Mouse (Mus musculus) hindbrain, embryonic 12.5 days (tissue): ENCODE measurements around the gene Tespa1. TPM values are rescaled to one million over a fixed set of nuclear protein-coding genes. Genes with fewer than 3 reads are reported as not detected.
A peak's percentile ranks its signal among the peaks of the same experiment; 100 is the strongest.
"Not testable (repeated sequence)": the region's sequence is repeated elsewhere in the genome, so short reads cannot be mapped to it uniquely, and the experiment has no call there.

Source experiments
- ATAC-seq: fragments of 200-750 bp; cut with Nextera tagmentation; 2 replicates; pipeline ENCODE4 v1.8.0; 2017; ENCODE audit warnings: moderate TSS enrichment; ENCODE audit not compliant: low FRiP score
- H3K27ac ChIP-seq: fragments of 300-500 bp; sonication (generic); 2 replicates; pipeline ENCODE4 v1.5.1; 2016; ENCODE audit warnings: mild to moderate bottlenecking
- H3K27me3 ChIP-seq: fragments of 300-500 bp; sonication (generic); 2 replicates; pipeline ENCODE4 v1.6.1; 2016; ENCODE audit warnings: mild to moderate bottlenecking
- H3K36me3 ChIP-seq: fragments of 300-500 bp; sonication (generic); 2 replicates; pipeline ENCODE4 v1.6.1; 2016; ENCODE audit warnings: mild to moderate bottlenecking
- H3K4me1 ChIP-seq: fragments of 300-500 bp; sonication (generic); 2 replicates; pipeline ENCODE4 v1.6.1; 2016
- H3K4me2 ChIP-seq: fragments of 300-500 bp; sonication (generic); replicated peaks from 2 replicates; pipeline ENCODE4 v1.6.1; 2016; ENCODE audit warnings: mild to moderate bottlenecking
- H3K4me3 ChIP-seq: fragments of 300-500 bp; sonication (generic); 2 replicates; pipeline ENCODE4 v1.5.1; 2016; ENCODE audit warnings: mild to moderate bottlenecking
- H3K9ac ChIP-seq: fragments of 300-500 bp; sonication (generic); 2 replicates; pipeline ENCODE4 v1.6.1; 2016; ENCODE audit warnings: mild to moderate bottlenecking, moderate library complexity
- H3K9me3 ChIP-seq: fragments of 300-500 bp; sonication (generic); replicated peaks from 2 replicates; pipeline ENCODE4 v1.6.1; 2016; ENCODE audit warnings: mild to moderate bottlenecking
- WGBS: fragments of 180-500 bp; shearing (Covaris S2); methylation state at CpG from one replicate; pipeline ENCODE4 v1.1.7; 2016; 5-methylcytosine and 5-hydroxymethylcytosine counted together
- polyA plus RNA-seq: library from polyadenylated mRNA; unstranded; fragments of >200 nt; fragmentation: Nextera tagmentation; extraction: Ambion mirVana; gene quantifications from 2 replicates; pipeline ENCODE4 v1.2.1, GENCODE M21; 2016

Tespa1 gene
- 0.31 TPM in 1 of 2 replicates, not detected in the other for polyA plus RNA-seq

DNA sequence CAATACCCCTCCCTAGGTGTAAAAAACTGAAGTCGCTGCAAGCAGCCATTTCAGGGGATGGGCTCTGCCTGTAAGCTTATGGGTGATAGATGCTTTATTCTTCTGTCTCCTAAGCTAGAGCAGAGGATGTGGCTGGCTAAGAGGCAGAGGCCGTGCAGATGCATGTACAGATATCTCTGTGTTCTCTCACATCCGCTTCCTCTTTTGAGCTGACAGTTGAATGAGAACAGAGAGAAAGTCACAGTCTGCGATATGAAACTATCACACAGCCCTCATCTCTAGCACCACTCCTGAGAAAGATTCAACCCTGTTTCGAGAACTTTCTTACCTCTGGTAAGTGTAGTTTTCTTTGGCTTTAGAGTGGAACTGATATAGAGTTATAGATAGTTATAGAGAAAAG is at the start of gene Tespa1:
Gene Tespa1, plus strand, starts transcription at position 234 of the 400 bp plus-strand sequence.
- no peak within 1 kb of the TSS for H3K9ac ChIP-seq
- WGBS, result 85% methylated on average over 5 of the region's 5 CpGs
- no peak for ATAC-seq
- no peak within 1 kb of the TSS for H3K4me3 ChIP-seq
- H3K27me3 ChIP-seq, result no peaks in the 10 kb centered on the region
- no peaks in the 10 kb centered on the region for H3K36me3 ChIP-seq
- no peaks in the 10 kb centered on the region for H3K9me3 ChIP-seq
- no peak within 1 kb of the TSS for H3K27ac ChIP-seq
- H3K4me1 ChIP-seq, result no peaks in the 10 kb centered on the region
- H3K4me2 ChIP-seq, result no peak within 1 kb of the TSS

DNA sequence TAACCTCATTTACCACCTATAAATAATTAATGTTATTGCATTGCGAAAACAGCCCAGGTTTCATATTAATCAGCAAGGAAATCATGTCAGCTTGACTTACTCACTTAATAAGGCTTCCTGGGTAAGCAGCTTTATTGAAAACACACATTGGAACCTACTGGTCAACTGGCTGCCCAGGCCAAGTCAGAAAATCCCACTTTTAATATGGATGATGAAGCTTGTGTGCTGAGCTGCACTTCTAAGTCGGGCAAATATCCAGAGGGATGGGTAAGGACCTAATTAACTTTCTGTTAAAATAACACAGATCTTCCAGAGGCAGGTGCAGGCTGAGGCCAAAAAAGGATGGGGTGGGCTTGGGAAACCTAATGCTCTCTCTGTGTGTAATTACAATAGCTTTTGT is 46.9 kb upstream of the Tespa1 start:
- H3K4me2 ChIP-seq, result no peak overlapping the region
- ATAC-seq, result no peak
- H3K4me1 ChIP-seq, result peaks cover 7% of the 10 kb centered on the region
- no peaks in the 10 kb centered on the region for H3K27me3 ChIP-seq
- H3K4me3 ChIP-seq, result no peak overlapping the region
- no peaks in the 10 kb centered on the region for H3K9me3 ChIP-seq
- no peaks in the 10 kb centered on the region for H3K36me3 ChIP-seq
- 59% methylated on average over 2 of the region's 2 CpGs for WGBS
- H3K27ac ChIP-seq, result no peak overlapping the region
- H3K9ac ChIP-seq, result no peak overlapping the region

GRCm38 (mm10) chr10:130276496-130276895 is 46.2 kb upstream of the Tespa1 start:
- 75% methylated on average over 2 of the region's 2 CpGs for WGBS
- ATAC-seq, result no peak

DNA sequence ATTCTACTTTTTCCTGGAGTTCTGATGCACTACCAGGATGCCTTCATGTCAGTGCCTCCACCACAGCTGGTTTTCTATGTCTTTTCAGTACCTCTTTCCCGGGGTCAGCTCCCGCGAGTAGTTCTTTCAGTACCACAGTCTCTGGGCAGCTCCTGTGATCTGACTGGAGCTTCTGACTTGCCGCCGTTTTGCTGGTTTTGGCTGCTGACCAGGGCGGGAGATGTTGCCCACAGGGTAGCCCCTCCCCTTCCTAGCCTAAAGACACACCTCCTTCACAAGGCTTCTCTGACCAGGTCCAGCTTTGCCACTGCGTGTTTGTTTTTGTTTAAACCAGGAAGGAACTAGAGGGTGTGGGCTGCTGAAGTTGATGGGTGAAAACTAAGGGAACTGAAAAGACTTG is 42.6 kb upstream of the Tespa1 start, which contains the start of gene Neurod4:
Gene Neurod4, minus strand, starts transcription at position 175 of the 400 bp plus-strand sequence.
- no peaks in the 10 kb centered on the region for H3K9me3 ChIP-seq
- H3K36me3 ChIP-seq, result no peaks in the 10 kb centered on the region
- H3K4me2 ChIP-seq, result peak within 1 kb of the TSS; percentile 30
- 2% methylated on average over 7 of the region's 7 CpGs for WGBS
- no peak within 1 kb of the TSS for H3K27ac ChIP-seq
- peak within 1 kb of the TSS; percentile 8 for H3K4me3 ChIP-seq
- no peak within 1 kb of the TSS for H3K9ac ChIP-seq
- peaks cover 7% of the 10 kb centered on the region for H3K4me1 ChIP-seq
- ATAC-seq, result 0 out of 2 replicates have a peak, but pooled peaks have one; percentile 17
- H3K27me3 ChIP-seq, result no peaks in the 10 kb centered on the region

More at GRCm38 (mm10) chr10:130276496-130276895, 46.2 kb upstream of the Tespa1 start:
- no peak overlapping the region for H3K27ac ChIP-seq
- no peaks in the 10 kb centered on the region for H3K27me3 ChIP-seq
- H3K4me3 ChIP-seq, result no peak overlapping the region
- H3K9ac ChIP-seq, result no peak overlapping the region
- H3K36me3 ChIP-seq, result no peaks in the 10 kb centered on the region
- peaks cover 7% of the 10 kb centered on the region for H3K4me1 ChIP-seq
- H3K4me2 ChIP-seq, result no peak overlapping the region
- H3K9me3 ChIP-seq, result no peaks in the 10 kb centered on the region

GRCm38 (mm10) chr10:130281982-130282449 is 40.7 kb upstream of the Tespa1 start:
- H3K4me1 ChIP-seq, result peaks cover 7% of the 10 kb centered on the region
- H3K27ac ChIP-seq, result no peak overlapping the region
- WGBS, result 0% methylated on average over 1 of the region's 1 CpGs
- no peaks in the 10 kb centered on the region for H3K9me3 ChIP-seq
- no peak overlapping the region for H3K4me3 ChIP-seq
- no peaks in the 10 kb centered on the region for H3K36me3 ChIP-seq
- H3K4me2 ChIP-seq, result no peak overlapping the region
- no peaks in the 10 kb centered on the region for H3K27me3 ChIP-seq
- no peak overlapping the region for H3K9ac ChIP-seq
- peak; percentile 89 for ATAC-seq

GRCm38 (mm10) chr10:130287201-130287600 is 35.5 kb upstream of the Tespa1 start:
- Histone ChIP-seq H3K4me1 (peaks cover 4% of the 10 kb centered on the region; the same call in 1 of the 2 replicates), H3K4me3 (no peak overlapping the region), H3K36me3 (no peaks in the 10 kb centered on the region), H3K9ac (no peak overlapping the region), H3K27me3 (no peaks in the 10 kb centered on the region), H3K4me2 (no peak overlapping the region), H3K27ac (no peak overlapping the region), H3K9me3 (no peaks in the 10 kb centered on the region)
- WGBS, result 63% methylated on average over 1 of the region's 1 CpGs
- no peak for ATAC-seq

- no peak for ATAC-seq
- Histone ChIP-seq H3K27ac (no peak overlapping the region), H3K27me3 (no peaks in the 10 kb centered on the region), H3K9ac (no peak overlapping the region), H3K4me3 (no peak overlapping the region), H3K4me2 (no peak overlapping the region), H3K4me1 (0 out of 2 replicates have a peak, but pooled peaks cover 4% of the 10 kb centered on the region), H3K9me3 (no peaks in the 10 kb centered on the region), H3K36me3 (no peaks in the 10 kb centered on the region)
- WGBS, result 38% methylated on average over 3 of the region's 3 CpGs
Observed at GRCm38 (mm10) chr10:130288007-130288406, 34.7 kb upstream of the Tespa1 start.

DNA sequence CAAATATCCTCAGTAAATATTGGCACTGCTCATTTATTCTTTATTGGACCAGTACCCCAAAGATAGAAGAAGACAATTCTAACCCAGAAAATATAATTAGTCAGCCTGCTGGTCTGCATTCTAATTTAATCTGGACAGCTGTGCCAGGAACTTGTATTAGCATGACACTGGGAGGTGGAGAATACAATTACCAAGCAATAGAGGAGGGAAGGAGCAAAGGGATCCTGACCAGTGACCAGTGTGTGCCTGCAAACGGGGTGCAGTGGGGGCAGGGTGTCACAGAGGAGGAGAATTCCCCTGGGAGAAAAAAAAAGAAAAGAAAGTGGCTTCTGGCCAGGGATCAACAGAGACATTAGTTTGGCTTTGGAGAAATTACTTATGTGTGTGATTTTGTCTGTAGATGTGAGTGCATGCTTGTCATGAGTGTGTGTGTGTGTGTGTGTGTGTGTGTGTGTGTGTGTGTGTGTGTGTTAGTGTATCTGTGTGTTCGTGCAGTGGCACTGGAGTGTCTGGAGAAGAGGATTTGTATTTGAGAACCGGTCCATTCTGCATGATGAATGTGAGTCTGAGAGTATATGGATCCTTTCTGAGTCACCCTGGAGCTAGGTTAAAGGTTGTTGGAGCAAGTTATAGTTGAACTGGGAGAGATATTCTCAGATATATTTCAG is 28.8 kb upstream of the Tespa1 start:
- peak; percentile 91 for ATAC-seq
- Histone ChIP-seq H3K27me3 (no peaks in the 10 kb centered on the region), H3K9ac (no peak overlapping the region), H3K36me3 (no peaks in the 10 kb centered on the region), H3K4me2 (no peak overlapping the region), H3K27ac (no peak overlapping the region), H3K9me3 (no peaks in the 10 kb centered on the region), H3K4me3 (no peak overlapping the region), H3K4me1 (peaks cover 8% of the 10 kb centered on the region)
- WGBS, result 9% methylated on average over 3 of the region's 3 CpGs

DNA sequence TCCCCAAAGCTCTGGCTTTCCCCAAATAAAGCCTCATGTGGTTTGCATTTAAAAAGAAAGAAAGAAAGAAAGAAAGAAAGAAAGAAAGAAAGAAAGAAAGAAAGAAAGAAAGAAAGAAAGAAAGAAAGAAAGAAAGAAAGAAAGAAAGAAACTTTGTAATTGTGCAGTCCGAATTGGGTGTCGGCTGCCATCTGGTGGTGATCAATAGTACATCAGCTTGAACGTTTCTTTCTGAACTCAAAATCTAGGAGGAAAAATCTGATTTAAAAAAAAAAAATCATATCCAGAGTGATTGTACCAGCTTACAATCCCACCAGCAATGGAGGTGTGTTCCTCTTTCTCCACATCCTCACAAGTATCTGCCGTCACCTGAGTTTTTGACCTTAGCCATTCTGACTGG is 23.9 kb upstream of the Tespa1 start:
- ATAC-seq, result not testable (repeated sequence)
- WGBS, result 20% methylated on average over 4 of the region's 4 CpGs

DNA sequence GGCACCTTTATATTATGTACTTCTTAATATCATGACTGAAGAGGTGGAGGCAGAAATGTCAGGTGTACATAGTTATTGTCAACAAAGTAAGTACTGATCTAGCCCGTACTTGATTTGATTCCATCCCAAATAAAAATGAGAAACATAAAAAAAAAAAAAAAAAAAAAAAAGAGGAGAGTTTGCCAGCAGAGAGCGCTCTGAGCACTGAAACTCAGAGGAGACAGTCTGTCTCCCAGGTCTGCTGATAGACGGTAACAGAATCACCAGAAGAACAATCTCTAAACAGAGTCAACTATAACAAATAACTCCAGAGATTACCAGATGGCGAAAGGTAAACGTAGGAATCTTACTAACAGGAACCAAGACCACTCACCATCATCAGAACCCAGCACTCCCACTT is 18.5 kb upstream of the Tespa1 start:
- not testable (repeated sequence) for H3K27ac ChIP-seq, H3K9ac ChIP-seq, ATAC-seq, H3K4me2 ChIP-seq, H3K36me3 ChIP-seq, H3K27me3 ChIP-seq, H3K4me3 ChIP-seq, H3K9me3 ChIP-seq, H3K4me1 ChIP-seq
- WGBS, result 88% methylated on average over 5 of the region's 5 CpGs

More for the DNA sequence above, 23.9 kb upstream of the Tespa1 start:
- not testable (repeated sequence) for H3K4me1 ChIP-seq, H3K4me2 ChIP-seq, H3K36me3 ChIP-seq, H3K9me3 ChIP-seq, H3K9ac ChIP-seq, H3K4me3 ChIP-seq, H3K27me3 ChIP-seq, H3K27ac ChIP-seq

DNA sequence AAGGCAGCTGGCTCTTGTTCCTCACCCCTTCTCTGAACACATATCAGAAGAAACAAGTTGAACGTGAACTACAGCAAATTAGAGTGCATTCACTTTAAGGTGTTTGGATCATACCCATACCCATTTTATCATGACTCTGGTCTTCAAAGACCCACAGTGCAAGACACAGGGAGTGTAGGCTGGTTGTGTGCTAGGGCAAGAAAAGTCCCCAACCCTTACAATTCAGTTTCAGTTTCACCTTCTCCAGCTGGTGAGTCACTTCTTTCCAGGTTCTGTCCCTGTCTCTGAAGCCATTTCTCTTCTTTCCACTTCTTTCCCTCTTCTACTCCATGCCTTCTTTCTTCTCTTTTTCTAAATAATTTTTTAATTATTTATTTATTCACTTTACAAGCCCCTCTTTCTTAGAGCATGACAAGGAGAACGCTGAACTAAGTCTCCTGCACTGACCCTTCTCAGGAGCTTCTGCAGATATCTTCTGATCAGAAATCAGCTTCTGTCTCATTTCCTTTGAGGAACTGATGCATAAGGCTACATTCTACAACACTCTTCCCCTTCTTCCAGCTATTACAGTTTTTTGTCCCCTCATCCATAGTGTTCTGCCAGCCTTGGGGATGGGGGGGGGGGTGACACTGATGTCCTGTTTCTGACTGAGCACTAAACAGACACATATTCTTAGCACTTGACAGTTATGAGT is 11.0 kb upstream of the Tespa1 start:
- 82% methylated on average over 2 of the region's 2 CpGs for WGBS
- Histone ChIP-seq H3K36me3 (no peaks in the 10 kb centered on the region), H3K4me2 (no peak overlapping the region), H3K27me3 (no peaks in the 10 kb centered on the region), H3K27ac (no peak overlapping the region), H3K4me1 (no peaks in the 10 kb centered on the region), H3K9me3 (no peaks in the 10 kb centered on the region), H3K9ac (no peak overlapping the region), H3K4me3 (no peak overlapping the region)
- no peak for ATAC-seq

DNA sequence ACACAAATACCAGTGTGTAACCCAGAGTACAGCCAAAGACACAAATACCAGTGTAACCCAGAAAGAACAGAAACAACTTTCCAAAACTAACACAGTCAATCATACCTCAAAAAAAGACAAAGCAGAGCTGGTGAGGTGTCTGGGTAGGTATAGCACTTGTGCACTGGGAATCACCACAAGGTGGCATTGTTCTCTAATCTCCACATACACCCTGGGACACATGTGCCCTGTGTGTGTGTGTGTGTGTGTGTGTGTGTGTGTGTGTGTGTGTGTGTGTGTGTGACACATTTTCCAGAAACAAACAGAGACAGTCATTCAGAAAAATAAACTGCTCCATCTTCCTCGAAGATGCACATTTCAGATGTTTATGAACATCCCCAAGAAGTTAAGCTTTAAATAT is 9.1 kb upstream of the Tespa1 start:
- H3K36me3 ChIP-seq, result no peaks in the 10 kb centered on the region
- H3K4me1 ChIP-seq, result no peaks in the 10 kb centered on the region
- H3K9ac ChIP-seq, result no peak overlapping the region
- 80% methylated on average over 1 of the region's 1 CpGs for WGBS
- no peak overlapping the region for H3K27ac ChIP-seq
- no peaks in the 10 kb centered on the region for H3K9me3 ChIP-seq
- H3K4me2 ChIP-seq, result no peak overlapping the region
- no peak overlapping the region for H3K4me3 ChIP-seq
- no peak; the same call in 1 of the 2 replicates for ATAC-seq
- H3K27me3 ChIP-seq, result no peaks in the 10 kb centered on the region
